In genomic region chr11:110727357-110727961, GRCm38 (mm10) we compare ENCODE assay signal across 29 mouse cellular contexts.
A peak's percentile ranks its signal among the peaks of the same experiment; 100 is the strongest.
DNase-seq lines count a peak whose midpoint lies in the region; ATAC-seq and TF ChIP-seq lines count a peak whose summit lies in the region.
"Had no signal": no experiment of that assay in that cellular context is flagged by ENCODE, and none has a peak within 500 bp of the region (broad histone marks: within the 10 kb centered on the region; RNA-seq: fewer than 3 reads in every experiment).

No protein-coding gene starts in this region.

- H3K36me3 ChIP-seq in embryonic facial prominence, embryonic 14.5 days (ENCODE audit: control insufficient read depth, insufficient read depth, low read length) = no peaks in the 10 kb centered on the region
- no peaks in the 10 kb centered on the region for H3K36me3 ChIP-seq in embryonic facial prominence, embryonic 10.5 days (replicated peaks)
- no peaks in the 10 kb centered on the region for H3K36me3 ChIP-seq in MEL (ENCODE audit: control insufficient read depth in 1 of 2, insufficient read depth in 2 of 2, low read length in 2 of 2)
- no peaks in the 10 kb centered on the region for H3K36me3 ChIP-seq in embryonic facial prominence, embryonic 15.5 days
- H3K36me3 ChIP-seq in liver, embryonic 14.5 days (replicated peaks; ENCODE audit: control insufficient read depth, insufficient read depth, low read depth) = no peaks in the 10 kb centered on the region
- H3K36me3 ChIP-seq in hindbrain, postnatal 0 days (ENCODE audit: insufficient read depth, low read length) = no peaks in the 10 kb centered on the region
- H3K36me3 ChIP-seq: hindbrain, embryonic 13.5 days; kidney, embryonic 15.5 days; midbrain, embryonic 13.5 days; neural tube, embryonic 13.5 days; stomach, embryonic 15.5 days had no signal

- no peak overlapping the region for H3K9ac ChIP-seq in embryonic facial prominence, embryonic 14.5 days (ENCODE audit: low read depth, low read length)
- H3K9ac ChIP-seq in MEL (ENCODE audit: control insufficient read depth, low read depth, low read length, poor library complexity, severe bottlenecking) = no peak overlapping the region
- no peak overlapping the region for H3K9ac ChIP-seq in embryonic facial prominence, embryonic 15.5 days
- H3K9ac ChIP-seq in liver, embryonic 14.5 days (replicated peaks) = no peak overlapping the region
- H3K9ac ChIP-seq in hindbrain, postnatal 0 days (replicated peaks; ENCODE audit: low read length) = no peak overlapping the region
- H3K9ac ChIP-seq: hindbrain, embryonic 13.5 days; kidney, embryonic 15.5 days; lung, embryonic 14.5 days; midbrain, embryonic 13.5 days; neural tube, embryonic 13.5 days; stomach, embryonic 15.5 days had no signal

- no peak for TF ChIP-seq EP300 in MEL (IDR thresholded peaks at IDR 0.05; ENCODE audit: low read depth in 1 of 2, low read length in 2 of 2)
- no peak for TF ChIP-seq EP300 in liver, embryonic 14.5 days (IDR thresholded peaks at IDR 0.05; ENCODE audit: low read depth)

- no peaks in the 10 kb centered on the region for H3K27me3 ChIP-seq in embryonic facial prominence, embryonic 14.5 days (replicated peaks; ENCODE audit: control insufficient read depth, insufficient read depth, low read length)
- no peaks in the 10 kb centered on the region for H3K27me3 ChIP-seq in embryonic facial prominence, embryonic 10.5 days (replicated peaks; ENCODE audit: low read depth, poor library complexity, severe bottlenecking)
- H3K27me3 ChIP-seq in MEL (ENCODE audit: control insufficient read depth in 1 of 2, insufficient read depth in 2 of 2, low read length in 2 of 2) = no peaks in the 10 kb centered on the region
- H3K27me3 ChIP-seq in embryonic facial prominence, embryonic 15.5 days = no peaks in the 10 kb centered on the region
- H3K27me3 ChIP-seq in liver, embryonic 14.5 days (ENCODE audit: control insufficient read depth, insufficient read depth, low read length) = no peaks in the 10 kb centered on the region
- no peaks in the 10 kb centered on the region for H3K27me3 ChIP-seq in hindbrain, postnatal 0 days (ENCODE audit: insufficient read depth, low read length)
- H3K27me3 ChIP-seq: CH12.LX; hindbrain, embryonic 13.5 days; kidney, embryonic 15.5 days; midbrain, embryonic 13.5 days; neural tube, embryonic 13.5 days; stomach, embryonic 15.5 days had no signal

- no peak overlapping the region for H3K4me2 ChIP-seq in embryonic facial prominence, embryonic 14.5 days (ENCODE audit: low read depth, low read length)
- no peak overlapping the region for H3K4me2 ChIP-seq in embryonic facial prominence, embryonic 15.5 days (replicated peaks)
- H3K4me2 ChIP-seq in liver, embryonic 14.5 days (ENCODE audit: low read depth) = no peak overlapping the region
- H3K4me2 ChIP-seq in hindbrain, postnatal 0 days (ENCODE audit: low read depth, low read length) = no peak overlapping the region
- H3K4me2 ChIP-seq: heart, embryonic 11.5 days; hindbrain, embryonic 13.5 days; kidney, embryonic 15.5 days; lung, embryonic 14.5 days; midbrain, embryonic 13.5 days; neural tube, embryonic 13.5 days; stomach, embryonic 15.5 days had no signal

- no peaks in the 10 kb centered on the region for H3K4me1 ChIP-seq in embryonic facial prominence, embryonic 14.5 days (ENCODE audit: control insufficient read depth, insufficient read depth, low read length)
- no peaks in the 10 kb centered on the region for H3K4me1 ChIP-seq in embryonic facial prominence, embryonic 10.5 days
- no peaks in the 10 kb centered on the region for H3K4me1 ChIP-seq in MEL (ENCODE audit: control insufficient read depth in 1 of 2, insufficient read depth in 2 of 2, low read length in 2 of 2)
- H3K4me1 ChIP-seq in embryonic facial prominence, embryonic 15.5 days = no peaks in the 10 kb centered on the region
- H3K4me1 ChIP-seq in liver, embryonic 14.5 days (replicated peaks; ENCODE audit: control insufficient read depth in 2 of 2, insufficient read depth in 2 of 2, low read length in 1 of 2) = no peaks in the 10 kb centered on the region
- no peaks in the 10 kb centered on the region for H3K4me1 ChIP-seq in hindbrain, postnatal 0 days (ENCODE audit: insufficient read depth, low read length)
- H3K4me1 ChIP-seq: hindbrain, embryonic 13.5 days; kidney, embryonic 15.5 days; midbrain, embryonic 13.5 days; neural tube, embryonic 13.5 days; stomach, embryonic 15.5 days had no signal

- intact Hi-C loops in left cerebral cortex, adult 2 months (cut with DNase I) = no loop called here

- no peak overlapping the region for H3K4me3 ChIP-seq in embryonic facial prominence, embryonic 14.5 days (ENCODE audit: low read depth, low read length)
- H3K4me3 ChIP-seq in embryonic facial prominence, embryonic 10.5 days = no peak overlapping the region
- no peak overlapping the region for H3K4me3 ChIP-seq in MEL (ENCODE audit: control insufficient read depth in 1 of 2, insufficient read depth in 1 of 2, low read depth in 2 of 2, low read length in 2 of 2)
- no peak overlapping the region for H3K4me3 ChIP-seq in embryonic facial prominence, embryonic 15.5 days (replicated peaks)
- no peak overlapping the region for H3K4me3 ChIP-seq in liver, embryonic 14.5 days (ENCODE audit: insufficient read depth in 1 of 2, low read depth in 2 of 2, low read length in 2 of 2)
- H3K4me3 ChIP-seq in left cerebral cortex, adult 2 months = no peak overlapping the region
- H3K4me3 ChIP-seq in hindbrain, postnatal 0 days (ENCODE audit: low read length) = no peak overlapping the region
- H3K4me3 ChIP-seq: hindbrain, embryonic 13.5 days; kidney, embryonic 15.5 days; layer of hippocampus, adult 2 months; midbrain, embryonic 13.5 days; neural tube, embryonic 13.5 days; stomach, embryonic 15.5 days had no signal

- peak; percentile 75 for DNase-seq in embryonic facial prominence, embryonic 14.5 days (ENCODE audit: low spot score)
- no peak for DNase-seq in embryonic facial prominence, embryonic 10.5 days (ENCODE audit: low spot score)
- peak; percentile 2 for DNase-seq in MEL (ENCODE audit: low read depth, low spot score)
- DNase-seq in liver, embryonic 14.5 days (ENCODE audit: low read depth in 3 of 3, low spot score in 3 of 3) = no peak
- DNase-seq in left cerebral cortex, adult 2 months (ENCODE audit: extremely low spot score in 1 of 2, low spot score in 2 of 2) = no peak
- DNase-seq in spleen, postnatal 36 days (ENCODE audit: low spot score in 2 of 2) = no peak
- no peak for DNase-seq in hindbrain, postnatal 0 days (ENCODE audit: low spot score)
- DNase-seq: adrenal gland, postnatal 10 days; cerebellum, adult 18-20 months; cerebellum, postnatal 14 days; gastrocnemius, postnatal 25 days; heart, adult 18-20 months; heart, postnatal 36 days; kidney, adult 11 months; kidney, postnatal 25 days; layer of hippocampus, postnatal 36 days; lung, embryonic 14.5 days; lung, postnatal 14 days; thymus, postnatal 14 days had no signal

- H3K9me3 ChIP-seq in embryonic facial prominence, embryonic 14.5 days (ENCODE audit: control insufficient read depth, low read length) = no peaks in the 10 kb centered on the region
- no peaks in the 10 kb centered on the region for H3K9me3 ChIP-seq in embryonic facial prominence, embryonic 10.5 days
- no peaks in the 10 kb centered on the region for H3K9me3 ChIP-seq in MEL (replicated peaks; ENCODE audit: insufficient read depth, low read length)
- no peaks in the 10 kb centered on the region for H3K9me3 ChIP-seq in embryonic facial prominence, embryonic 15.5 days (replicated peaks)
- H3K9me3 ChIP-seq in liver, embryonic 14.5 days (ENCODE audit: control insufficient read depth, low read length) = no peaks in the 10 kb centered on the region
- H3K9me3 ChIP-seq in hindbrain, postnatal 0 days (ENCODE audit: low read length) = no peaks in the 10 kb centered on the region
- H3K9me3 ChIP-seq: hindbrain, embryonic 13.5 days; kidney, embryonic 15.5 days; midbrain, embryonic 13.5 days; neural tube, embryonic 13.5 days; stomach, embryonic 15.5 days had no signal

- no peak overlapping the region for H3K27ac ChIP-seq in embryonic facial prominence, embryonic 14.5 days (replicated peaks; ENCODE audit: low read depth, low read length)
- H3K27ac ChIP-seq in embryonic facial prominence, embryonic 10.5 days (replicated peaks) = no peak overlapping the region
- H3K27ac ChIP-seq in MEL (ENCODE audit: control insufficient read depth, low read depth, low read length) = no peak overlapping the region
- no peak overlapping the region for H3K27ac ChIP-seq in embryonic facial prominence, embryonic 15.5 days (replicated peaks)
- no peak overlapping the region for H3K27ac ChIP-seq in liver, embryonic 14.5 days
- no peak overlapping the region for H3K27ac ChIP-seq in left cerebral cortex, adult 2 months
- no peak overlapping the region for H3K27ac ChIP-seq in hindbrain, postnatal 0 days
- H3K27ac ChIP-seq: hindbrain, embryonic 13.5 days; kidney, embryonic 15.5 days; layer of hippocampus, adult 2 months; midbrain, embryonic 13.5 days; neural tube, embryonic 13.5 days; stomach, embryonic 15.5 days had no signal

- 65% methylated on average over 3 of the region's 3 CpGs for WGBS in embryonic facial prominence, embryonic 14.5 days
- WGBS in embryonic facial prominence, embryonic 10.5 days = 87% methylated on average over 3 of the region's 3 CpGs
- 74% methylated on average over 3 of the region's 3 CpGs for WGBS in embryonic facial prominence, embryonic 15.5 days
- 26% methylated on average over 3 of the region's 3 CpGs for WGBS in liver, embryonic 14.5 days (ENCODE audit: insufficient replicate concordance)
- 66% methylated on average over 3 of the region's 3 CpGs for WGBS in hindbrain, postnatal 0 days

- TF ChIP-seq RAD21 in MEL (IDR thresholded peaks at IDR 0.05; ENCODE audit: low read depth, low read length) = no peak

- H3K79me2 ChIP-seq in MEL (ENCODE audit: control insufficient read depth, insufficient read depth, low read length, poor library complexity) = no peaks in the 10 kb centered on the region

- TF ChIP-seq POLR2A in MEL (IDR thresholded peaks at IDR 0.05; ENCODE audit: control insufficient read depth in 1 of 2, insufficient read depth in 1 of 2, low read depth in 1 of 2, low read length in 2 of 2, poor library complexity in 1 of 2) = no peak

- ATAC-seq in embryonic facial prominence, embryonic 14.5 days (ENCODE audit: low read depth) = no peak
- ATAC-seq in embryonic facial prominence, embryonic 15.5 days (ENCODE audit: insufficient number of reproducible peaks, low FRiP score, low TSS enrichment, low read depth) = peak; percentile 51; the same call in 1 of the 2 replicates
- ATAC-seq in liver, embryonic 14.5 days (ENCODE audit: insufficient read depth) = peak; percentile 51; the same call in 1 of the 2 replicates
- no peak for ATAC-seq in hindbrain, postnatal 0 days
- ATAC-seq: forebrain, embryonic 16.5 days; midbrain, embryonic 13.5 days had no signal

- TF ChIP-seq CTCF in MEL (IDR thresholded peaks at IDR 0.05 in 2 of 3, conservative IDR thresholded peaks at IDR 0.05 in 1 of 3; ENCODE audit: control insufficient read depth in 1 of 3, insufficient read depth in 1 of 3, low read depth in 2 of 3, low read length in 3 of 3, poor library complexity in 1 of 3, severe bottlenecking in 1 of 3) = no peak
- no peak for TF ChIP-seq CTCF in liver, embryonic 14.5 days (IDR thresholded peaks at IDR 0.05; ENCODE audit: low read depth)
- TF ChIP-seq CTCF in left cerebral cortex, adult 2 months (IDR thresholded peaks at IDR 0.05) = no peak
- TF ChIP-seq CTCF in hindbrain, postnatal 0 days (IDR thresholded peaks at IDR 0.05; ENCODE audit: low read depth) = no peak

TF ChIP-seq in MEL, 35 proteins besides CTCF, POLR2A, EP300 and RAD21 (continues in another document):
- no peak for TF ChIP-seq TCF12 (IDR thresholded peaks at IDR 0.05; ENCODE audit: low read depth, low read length)

Comparison
In these comparisons a context has a peak if more than half of its experiments do, and no peak if none do; other contexts are left out.
1. ATAC-seq: peak in embryonic facial prominence, embryonic 15.5 days (single experiment) and liver, embryonic 14.5 days (single experiment); none in embryonic facial prominence, embryonic 14.5 days (single experiment) and hindbrain, postnatal 0 days (single experiment).
2. DNase-seq: peak in embryonic facial prominence, embryonic 14.5 days (single experiment) and MEL (single experiment); none in embryonic facial prominence, embryonic 10.5 days (single experiment), liver, embryonic 14.5 days (0 of 3), left cerebral cortex, adult 2 months (0 of 2), spleen, postnatal 36 days (0 of 2) and hindbrain, postnatal 0 days (single experiment).